Mouse (Mus musculus): ENCODE measurements at regions not wholly inside any gene's neighbourhood (a gene's known extent, or its start where the extent isn't known, plus 50 kb on each side); places are given as distances from the start of the nearest gene placed in this dataset.

DNA sequence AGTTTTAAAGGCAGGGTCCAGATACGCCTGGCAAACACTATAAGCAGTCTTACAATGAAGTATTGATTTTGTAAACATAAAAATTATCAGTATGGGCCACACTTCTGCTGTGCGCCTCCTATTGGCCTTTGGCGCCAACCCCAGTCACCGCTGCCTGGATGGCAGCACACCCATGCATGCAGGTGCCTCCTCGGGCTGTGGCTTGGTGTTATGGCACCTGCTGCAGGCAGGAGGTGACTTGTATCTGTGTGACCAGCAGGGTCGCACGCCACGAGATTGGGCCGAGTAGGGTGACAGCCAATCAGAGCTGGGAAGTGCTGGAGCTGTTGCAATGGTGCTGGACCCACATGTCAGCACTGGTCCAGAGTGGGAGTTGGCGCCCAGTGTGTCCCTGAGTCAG is 53.4 kb upstream of the Fcho1 start:
- 82% methylated on average over 9 of the region's 10 CpGs for WGBS
- ATAC-seq (replicated peaks; ENCODE audit: low FRiP score, low read depth), result no peak
- H3K4me3 ChIP-seq (replicated peaks; ENCODE audit: low read depth, low read length), result no peak overlapping the region

More for the DNA sequence above, 53.4 kb upstream of the Fcho1 start:
- no peak overlapping the region for H3K9ac ChIP-seq (ENCODE audit: low read depth, low read length)
- no peak for TF ChIP-seq CTCF (IDR thresholded peaks at IDR 0.05; ENCODE audit: low read depth)
- no peaks in the 10 kb centered on the region for H3K4me1 ChIP-seq (replicated peaks; ENCODE audit: insufficient read depth, low read length)
- no peaks in the 10 kb centered on the region for H3K27me3 ChIP-seq (ENCODE audit: insufficient read depth, low read length)
- H3K36me3 ChIP-seq (ENCODE audit: insufficient read depth, low read length), result no peaks in the 10 kb centered on the region
- H3K9me3 ChIP-seq (replicated peaks; ENCODE audit: low read length), result no peaks in the 10 kb centered on the region
- no peak overlapping the region for H3K27ac ChIP-seq
- no peak for DNase-seq (ENCODE audit: low spot score)
- H3K4me2 ChIP-seq (ENCODE audit: low read length), result no peak overlapping the region

Measured in kidney, postnatal 0 days (tissue).